ENCODE assay signal across 26 mouse cellular contexts in genomic region chr14:106506921-106507320, GRCm38 (mm10).
DNase-seq lines count a peak whose midpoint lies in the region; ATAC-seq lines count a peak whose summit lies in the region.
"Had no signal": no experiment of that assay in that cellular context is flagged by ENCODE, and none has a peak within 500 bp of the region (broad histone marks: within the 10 kb centered on the region; RNA-seq: fewer than 3 reads in every experiment).

No protein-coding gene starts in this region.

- H3K4me1 ChIP-seq in heart, embryonic 11.5 days (ENCODE audit: control insufficient read depth, insufficient read depth, low read length) = no peaks in the 10 kb centered on the region
- H3K4me1 ChIP-seq: forebrain, embryonic 13.5 days; hindbrain, embryonic 15.5 days; midbrain, embryonic 10.5 days; neural tube, embryonic 13.5 days had no signal

- H3K9me3 ChIP-seq in heart, embryonic 11.5 days (replicated peaks; ENCODE audit: control insufficient read depth, low read length) = no peaks in the 10 kb centered on the region
- H3K9me3 ChIP-seq: forebrain, embryonic 13.5 days; hindbrain, embryonic 15.5 days; midbrain, embryonic 10.5 days; neural tube, embryonic 13.5 days had no signal

- H3K27ac ChIP-seq in heart, embryonic 11.5 days (ENCODE audit: low read depth, low read length) = no peak overlapping the region
- H3K27ac ChIP-seq: forebrain, embryonic 13.5 days; heart, adult 2 months; hindbrain, embryonic 15.5 days; layer of hippocampus, adult 2 months; midbrain, embryonic 10.5 days; neural tube, embryonic 13.5 days had no signal

- H3K4me2 ChIP-seq in heart, embryonic 11.5 days = no peak overlapping the region
- H3K4me2 ChIP-seq: forebrain, embryonic 13.5 days; hindbrain, embryonic 15.5 days; liver, embryonic 11.5 days; neural tube, embryonic 13.5 days had no signal

- no peak for ATAC-seq in heart, embryonic 11.5 days (replicated peaks; ENCODE audit: insufficient number of reproducible peaks, low FRiP score, low TSS enrichment)
- ATAC-seq: forebrain, embryonic 13.5 days; liver, postnatal 0 days; lung, postnatal 0 days; midbrain, embryonic 16.5 days had no signal

- 68% methylated on average over 4 of the region's 4 CpGs for WGBS in heart, embryonic 11.5 days (ENCODE audit: insufficient replicate concordance)

- no peaks in the 10 kb centered on the region for H3K27me3 ChIP-seq in heart, embryonic 11.5 days (ENCODE audit: control insufficient read depth, insufficient read depth, low read length)
- H3K27me3 ChIP-seq: forebrain, embryonic 13.5 days; hindbrain, embryonic 15.5 days; neural tube, embryonic 13.5 days had no signal

- peak; percentile 85 for DNase-seq in right cerebral cortex, adult 18-20 months
- no peak for DNase-seq in right cerebral cortex, postnatal 4 days
- DNase-seq in left cerebral cortex, adult 18-20 months (ENCODE audit: low spot score in 2 of 2) = peak; percentile 59 to 75
- DNase-seq in right cerebral cortex, adult 2 months (ENCODE audit: low spot score in 2 of 2) = peak; percentile 75 to 77
- no peak for DNase-seq in testis, postnatal 14 days (ENCODE audit: low spot score)
- no peak for DNase-seq in lung, postnatal 36 days
- DNase-seq: adrenal gland, postnatal 10 days; cerebellum, adult 8-10 months; gastrocnemius, postnatal 36 days; heart, adult 2 months; heart, postnatal 36 days; kidney, adult 8-10 months; kidney, postnatal 10 days; liver, postnatal 0 days; thymus, adult 18-20 months; thymus, postnatal 36 days had no signal

- H3K9ac ChIP-seq in heart, embryonic 11.5 days (ENCODE audit: low read depth, low read length) = no peak overlapping the region
- H3K9ac ChIP-seq: forebrain, embryonic 13.5 days; hindbrain, embryonic 15.5 days; liver, postnatal 0 days; neural tube, embryonic 13.5 days had no signal

- H3K36me3 ChIP-seq in heart, embryonic 11.5 days (ENCODE audit: control insufficient read depth, insufficient read depth, low read length) = no peaks in the 10 kb centered on the region
- H3K36me3 ChIP-seq: hindbrain, embryonic 15.5 days; midbrain, embryonic 10.5 days; neural tube, embryonic 13.5 days had no signal

- H3K4me3 ChIP-seq in heart, embryonic 11.5 days (ENCODE audit: low read depth, low read length) = no peak overlapping the region
- H3K4me3 ChIP-seq: forebrain, embryonic 13.5 days; heart, adult 2 months; hindbrain, embryonic 15.5 days; layer of hippocampus, adult 2 months; midbrain, embryonic 10.5 days; myocyte; neural tube, embryonic 13.5 days had no signal

Comparison
In these comparisons a context has a peak if more than half of its experiments do, and no peak if none do; other contexts are left out.
1. DNase-seq: peak in right cerebral cortex, adult 18-20 months (single experiment), left cerebral cortex, adult 18-20 months (2 of 2) and right cerebral cortex, adult 2 months (2 of 2); none in right cerebral cortex, postnatal 4 days (single experiment), testis, postnatal 14 days (single experiment) and lung, postnatal 36 days (single experiment).